Mouse (Mus musculus): Measurements from ENCODE around the gene Banp.

GRCm38 (mm10) chr8:121967977-121968376, 18.4 kb downstream of the Banp start:
- TF ChIP-seq CTCF (IDR thresholded peaks at IDR 0.05; ENCODE audit: borderline replicate concordance, control insufficient read depth, extremely low read depth, insufficient read depth, low read length, poor library complexity) (no peak), POLR2A (IDR thresholded peaks at IDR 0.05; ENCODE audit: control insufficient read depth, extremely low read depth, insufficient read depth, low read length, poor library complexity) (no peak)
